Mouse (Mus musculus) MEL (cell line): ENCODE measurements around the gene Dmac2. TPM values are rescaled to one million over a fixed set of nuclear protein-coding genes. Genes with fewer than 3 reads are reported as not detected.

Source experiments
- DNase-seq: peaks from one replicate; pipeline ENCODE4 v3.0.0; 2011; ENCODE audit warnings: low read depth, low spot score
- H3K27ac ChIP-seq: 2 replicates; pipeline ENCODE4 v1.5.1; 2012; ENCODE audit warnings: low read depth, mild to moderate bottlenecking, control low read depth, low read length, moderate library complexity; ENCODE audit not compliant: control insufficient read depth
- H3K27me3 ChIP-seq, 2 experiments: fragments of 150-350 bp in 1 of 2; sonication (generic) in 1 of 2; 2 replicates each; pipeline ENCODE4 v1.6.1; 2012; ENCODE audit warnings: low read length in 2 of 2, mild to moderate bottlenecking in 2 of 2, improper control_type of control experiment in 1 of 2, moderate library complexity in 1 of 2; ENCODE audit not compliant: insufficient read depth in 2 of 2, control insufficient read depth in 1 of 2
- H3K36me3 ChIP-seq, 2 experiments: 2 replicates each; pipeline ENCODE4 v1.6.1; 2012 to 2014; ENCODE audit warnings: low read length in 2 of 2, improper control_type of control experiment in 1 of 2, inconsistent platforms in 1 of 2, mild to moderate bottlenecking in 1 of 2; ENCODE audit not compliant: insufficient read depth in 2 of 2, control insufficient read depth in 1 of 2
- H3K4me1 ChIP-seq, 2 experiments: fragments of 150-350 bp in 1 of 2; sonication (generic) in 1 of 2; 2 replicates each; pipeline ENCODE4 v1.6.1; 2012; ENCODE audit warnings: low read length in 2 of 2, improper control_type of control experiment in 1 of 2, mild to moderate bottlenecking in 1 of 2; ENCODE audit not compliant: insufficient read depth in 2 of 2, control insufficient read depth in 1 of 2
- H3K4me3 ChIP-seq, 2 experiments: fragments of 150-350 bp in 1 of 2; sonication (generic) in 1 of 2; 2 replicates each; pipeline ENCODE4 v1.5.1; 2012; ENCODE audit warnings: low read depth in 2 of 2, low read length in 2 of 2, mild to moderate bottlenecking in 2 of 2, moderate library complexity in 2 of 2, control low read depth in 1 of 2, improper control_type of control experiment in 1 of 2; ENCODE audit not compliant: control insufficient read depth in 1 of 2, insufficient read depth in 1 of 2
- H3K79me2 ChIP-seq: 2 replicates; pipeline ENCODE4 v1.6.1; 2012; ENCODE audit warnings: mild to moderate bottlenecking, low read length, moderate library complexity; ENCODE audit not compliant: control insufficient read depth, poor library complexity, insufficient read depth
- H3K9ac ChIP-seq: 2 replicates; pipeline ENCODE4 v1.6.1; 2012; ENCODE audit warnings: low read depth, mild to moderate bottlenecking, control low read depth, low read length, moderate library complexity; ENCODE audit not compliant: control insufficient read depth, poor library complexity, severe bottlenecking
- H3K9me3 ChIP-seq: fragments of 150-350 bp; sonication (generic); replicated peaks from 2 replicates; pipeline ENCODE4 v1.6.1; 2012; ENCODE audit warnings: mild to moderate bottlenecking, low read length, improper control_type of control experiment, moderate library complexity; ENCODE audit not compliant: insufficient read depth
- CHD1 ChIP-seq: IDR thresholded peaks from 2 replicates; pipeline ENCODE4 v1.6.1; 2012; ENCODE audit warnings: low read depth, mild to moderate bottlenecking, inconsistent platforms, low read length, improper control_type of control experiment
- CHD2 ChIP-seq: IDR thresholded peaks from 2 replicates; pipeline ENCODE4 v1.6.1; 2011; ENCODE audit warnings: low read length, improper control_type of control experiment
- MAX ChIP-seq: IDR thresholded peaks from 2 replicates; pipeline ENCODE4 v1.6.1; 2011; ENCODE audit warnings: low read length, improper control_type of control experiment
- MAZ ChIP-seq: IDR thresholded peaks from 2 replicates; pipeline ENCODE4 v1.6.1; 2012; ENCODE audit warnings: low read depth, mild to moderate bottlenecking, inconsistent platforms, low read length, improper control_type of control experiment
- MXI1 ChIP-seq: IDR thresholded peaks from 2 replicates; pipeline ENCODE4 v1.6.1; 2011; ENCODE audit warnings: mild to moderate bottlenecking, low read depth, low read length, improper control_type of control experiment
- NELFE ChIP-seq: IDR thresholded peaks from 2 replicates; pipeline ENCODE4 v1.6.1; 2011; ENCODE audit warnings: low read depth, low read length, improper control_type of control experiment
- POLR2A ChIP-seq, 2 experiments: IDR thresholded peaks; 2 replicates each; pipeline ENCODE4 v1.6.1; 2011 to 2012; ENCODE audit warnings: low read length in 2 of 2, mild to moderate bottlenecking in 2 of 2, control low read depth in 1 of 2, improper control_type of control experiment in 1 of 2, low read depth in 1 of 2, moderate library complexity in 1 of 2; ENCODE audit not compliant: control insufficient read depth in 1 of 2, insufficient read depth in 1 of 2, poor library complexity in 1 of 2
- POLR2AphosphoS2 ChIP-seq: IDR thresholded peaks from 2 replicates; pipeline ENCODE4 v1.6.1; 2011; ENCODE audit warnings: low read length, improper control_type of control experiment
- POLR2AphosphoS5 ChIP-seq: IDR thresholded peaks from 2 replicates; pipeline ENCODE4 v1.6.1; 2012; ENCODE audit warnings: low read depth, borderline replicate concordance, mild to moderate bottlenecking, inconsistent platforms, low read length, moderate library complexity, mixed read lengths
- RCOR1 ChIP-seq: IDR thresholded peaks from 2 replicates; pipeline ENCODE4 v1.6.1; 2012; ENCODE audit warnings: low read depth, mild to moderate bottlenecking, inconsistent platforms, low read length, improper control_type of control experiment
- SMC3 ChIP-seq: IDR thresholded peaks from 2 replicates; pipeline ENCODE4 v1.6.1; 2011; ENCODE audit warnings: low read depth, low read length, improper control_type of control experiment
- TBP ChIP-seq: IDR thresholded peaks from 2 replicates; pipeline ENCODE4 v1.8.0; 2011; ENCODE audit warnings: low read depth, low read length, improper control_type of control experiment
- USF1 ChIP-seq: IDR thresholded peaks from 2 replicates; pipeline ENCODE4 v1.6.1; 2014; ENCODE audit warnings: low read depth, mild to moderate bottlenecking, inconsistent platforms, low read length, improper control_type of control experiment, moderate library complexity
- ZMIZ1 ChIP-seq: IDR thresholded peaks from 2 replicates; pipeline ENCODE4 v1.6.1; 2012; ENCODE audit warnings: low read depth, mild to moderate bottlenecking, inconsistent platforms, low read length, improper control_type of control experiment, moderate library complexity
- polyA plus RNA-seq, 2 experiments: library from polyadenylated mRNA; stranded (reverse) in 1 of 2; unstranded in 1 of 2; fragments of >175 nt in 1 of 2; fragments of >200 nt in 1 of 2; gene quantifications; 2 replicates each; pipeline versions ENCODE4 v1.2.1 to v1.2.4; 2012; ENCODE audit warnings: low replicate concordance in 2 of 2, low read depth in 1 of 2; ENCODE audit not compliant: insufficient read length in 2 of 2, insufficient read depth in 1 of 2, missing spikeins in 1 of 2
- total RNA-seq: library from RNA; depleted of rRNA; stranded (reverse); fragments of 300-350 nt; gene quantifications from 2 replicates; pipeline ENCODE4 v1.2.3, GENCODE M21; 2012

Dmac2 gene
- total and polyA plus RNA-seq, 3 experiments: 14.8 to 32.8 TPM; not detected in 1

DNA sequence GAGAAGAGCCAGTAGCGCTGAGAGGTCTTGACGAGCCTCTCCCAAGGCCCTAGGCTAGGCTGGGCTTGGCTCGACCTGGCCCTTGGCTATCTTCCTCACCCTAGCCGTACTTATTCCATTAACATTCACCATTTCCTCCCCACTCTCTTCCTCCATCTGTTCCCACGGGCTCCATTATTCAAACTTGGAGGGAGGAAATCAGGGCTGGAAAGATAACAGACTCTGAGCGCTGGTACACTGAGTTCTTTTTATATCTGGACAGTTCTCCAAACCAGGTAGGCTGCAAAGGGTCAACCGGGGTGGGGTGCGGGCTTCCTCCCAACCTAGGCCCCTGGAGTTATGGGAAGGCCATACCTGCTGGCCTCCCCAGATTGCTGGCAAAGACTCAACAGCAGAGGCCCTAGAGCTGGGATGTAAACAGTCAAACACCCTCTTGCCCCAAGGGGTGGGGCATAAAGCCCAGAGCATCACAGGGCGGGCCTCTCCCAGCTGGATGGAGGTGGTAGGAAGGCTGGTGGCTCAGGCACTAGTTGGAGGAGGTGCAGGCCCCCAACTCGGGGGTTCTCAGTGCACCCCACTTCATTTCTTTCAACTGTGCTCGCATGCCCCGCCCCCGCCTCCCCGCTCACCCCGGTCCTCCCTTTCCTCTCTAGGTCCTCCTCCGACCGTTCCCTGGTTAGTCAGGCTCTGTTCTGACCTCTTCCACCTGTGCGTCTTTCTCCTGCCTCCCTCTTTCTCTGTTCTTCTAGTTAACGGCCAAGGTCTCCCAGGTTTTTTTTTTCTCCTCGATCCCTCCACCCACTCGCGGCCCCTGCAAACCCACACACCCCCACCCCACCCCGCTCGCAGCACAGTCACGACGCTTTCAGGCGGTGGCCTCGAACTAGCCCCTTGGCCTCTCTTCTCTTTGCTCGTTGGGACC is 7.6 kb downstream of the Dmac2 start, which contains the start of gene B3gnt8:
TSS of gene B3gnt8 (plus strand) at position 146 of the 922 bp plus-strand sequence.
- peak within 1 kb of the TSS; percentile 78 for H3K9ac ChIP-seq
- no peak within 1 kb of the TSS for H3K27ac ChIP-seq
- H3K27me3 ChIP-seq: no peaks in the 10 kb centered on the region
- no peak for TF ChIP-seq TBP
- no peak for TF ChIP-seq MXI1
- TF ChIP-seq POLR2AphosphoS5: no peak
- TF ChIP-seq USF1: no peak
- no peak for TF ChIP-seq POLR2AphosphoS2
- peak within 1 kb of the TSS; percentile 60 to 80 for H3K4me3 ChIP-seq
- no peaks in the 10 kb centered on the region; the same call in 1 of the 2 replicates for H3K79me2 ChIP-seq
- H3K9me3 ChIP-seq: no peaks in the 10 kb centered on the region
- peak; percentile 54 for DNase-seq
- H3K36me3 ChIP-seq: 0 out of 4 replicates have a peak, but pooled peaks cover 0 to 2% of the 10 kb centered on the region in 2 experiments
- H3K4me1 ChIP-seq: peaks cover 0 to 14% of the 10 kb centered on the region in 2 experiments; a peak in 3 of 4 replicates

DNA sequence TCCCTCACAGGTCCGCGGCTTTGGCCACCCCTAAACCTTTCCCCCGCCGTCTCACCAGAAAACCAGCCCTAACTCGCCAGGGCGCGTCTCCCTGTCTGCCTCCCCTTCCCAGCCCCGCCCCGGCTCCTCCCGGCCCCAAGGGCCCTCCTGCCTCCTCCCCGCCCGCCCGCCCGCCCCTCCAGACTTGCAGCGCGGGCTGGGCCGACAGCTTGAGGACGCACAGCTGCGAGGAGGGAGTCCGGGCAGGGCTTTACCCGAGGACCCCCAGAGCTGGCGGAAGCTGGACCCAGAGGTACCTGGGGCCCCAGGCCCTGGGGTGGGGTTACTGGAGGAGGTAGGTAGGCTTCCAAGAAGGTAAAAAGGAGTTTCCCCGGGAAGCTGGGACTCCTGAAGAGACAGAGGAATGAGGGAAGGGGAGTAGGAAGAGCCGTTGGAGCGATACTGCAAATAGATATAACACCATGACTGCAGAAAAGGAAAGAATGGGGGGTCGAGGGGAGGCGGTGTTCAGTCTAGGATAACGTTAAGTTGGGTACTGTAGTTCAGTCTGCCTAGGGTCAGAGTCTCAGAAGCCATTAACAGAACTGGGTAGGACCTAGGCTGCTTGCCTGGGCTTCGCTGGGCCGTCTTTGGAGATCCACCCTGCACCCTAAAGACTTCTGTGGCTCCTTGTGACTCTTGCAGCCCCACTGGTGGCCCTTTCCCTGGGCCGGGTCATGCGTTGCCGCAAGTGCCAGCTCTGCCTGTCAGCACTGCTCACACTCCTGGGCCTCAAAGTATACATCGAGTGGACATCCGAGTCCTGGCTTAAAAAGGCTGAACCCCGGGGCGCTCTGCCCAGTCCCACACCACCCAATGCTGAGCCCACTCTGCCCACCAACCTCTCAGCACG is 8.5 kb downstream of the Dmac2 start:
- 0 out of 4 replicates have a peak, but pooled peaks of 1 of the 2 experiments have one; percentile 24 for TF ChIP-seq POLR2A (IDR thresholded peaks at IDR 0.05; ENCODE audit: control insufficient read depth in 1 of 2, insufficient read depth in 1 of 2, low read depth in 1 of 2, low read length in 2 of 2, poor library complexity in 1 of 2)
- 0 out of 2 replicates have a peak, but pooled peaks have one; percentile 44 for TF ChIP-seq MAZ
- TF ChIP-seq MAX: no peak
- TF ChIP-seq RCOR1: no peak
- peak; percentile 72 for DNase-seq
- Histone ChIP-seq H3K4me1 (peaks cover 0 to 14% of the 10 kb centered on the region in 2 experiments; a peak in 3 of 4 replicates), H3K4me3 (peak overlapping the region; percentile 60 to 80), H3K27ac (no peak overlapping the region; the same call in 1 of the 2 replicates), H3K27me3 (no peaks in the 10 kb centered on the region), H3K79me2 (no peaks in the 10 kb centered on the region; the same call in 1 of the 2 replicates), H3K36me3 (0 out of 4 replicates have a peak, but pooled peaks cover 0 to 2% of the 10 kb centered on the region in 2 experiments), H3K9ac (peak overlapping the region; percentile 78), H3K9me3 (no peaks in the 10 kb centered on the region)

DNA sequence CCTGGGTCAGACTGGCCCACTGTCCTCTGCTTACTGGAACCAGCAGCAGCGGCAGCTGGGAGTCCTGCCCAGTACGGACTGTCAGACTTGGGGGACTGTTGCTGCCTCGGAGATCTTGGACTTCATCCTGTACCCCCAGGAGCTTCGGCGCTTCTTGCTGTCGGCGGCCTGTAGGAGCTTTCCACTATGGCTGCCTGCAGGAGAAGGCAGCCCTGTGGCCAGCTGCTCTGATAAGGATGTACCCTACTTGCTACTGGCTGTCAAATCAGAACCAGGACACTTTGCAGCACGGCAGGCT is 9.1 kb downstream of the Dmac2 start:
- Histone ChIP-seq H3K9me3 (no peaks in the 10 kb centered on the region), H3K36me3 (0 out of 4 replicates have a peak, but pooled peaks cover 0 to 2% of the 10 kb centered on the region in 2 experiments), H3K79me2 (no peaks in the 10 kb centered on the region; the same call in 1 of the 2 replicates), H3K9ac (no peak overlapping the region), H3K4me1 (peaks cover 0 to 14% of the 10 kb centered on the region in 2 experiments; a peak in 3 of 4 replicates), H3K4me3 (no peak overlapping the region), H3K27me3 (no peaks in the 10 kb centered on the region), H3K27ac (no peak overlapping the region)
- TF ChIP-seq CHD2 (no peak), CHD1 (no peak), SMC3 (no peak), POLR2AphosphoS2 (no peak), ZMIZ1 (no peak), NELFE (no peak)
- no peak for DNase-seq
